Mouse (Mus musculus): ENCODE data around the gene Ipo11. TPM values are rescaled to one million over a fixed set of nuclear protein-coding genes. Genes with fewer than 3 reads are reported as not detected.

Gene Ipo11
- total and polyA plus RNA-seq, 3 experiments, result 41.2 to 91.5 (median 52.4) TPM

- Histone ChIP-seq H3K27ac (ENCODE audit: insufficient read depth, low read depth) (no peak overlapping the region), H3K27me3 (replicated peaks) (no peaks in the 10 kb centered on the region), H3K9ac (ENCODE audit: insufficient read depth, low read depth) (no peak overlapping the region), H3K4me3 (replicated peaks in 1 of 3; ENCODE audit: low read depth in 2 of 3, low read length in 2 of 3, poor library complexity in 1 of 3) (no peak overlapping the region), H3K79me2 (replicated peaks; ENCODE audit: control insufficient read depth, extremely low read depth, insufficient read depth, poor library complexity, severe bottlenecking) (no peaks in the 10 kb centered on the region), H3K4me1 (ENCODE audit: control insufficient read depth in 1 of 2, insufficient read depth in 2 of 2) (no peaks in the 10 kb centered on the region), H3K4me2 (ENCODE audit: insufficient read depth, low read depth, poor library complexity, severe bottlenecking) (no peak overlapping the region), H3K9me3 (replicated peaks; ENCODE audit: low read length) (peaks cover 2% of the 10 kb centered on the region), H3K36me3 (replicated peaks in 1 of 2; ENCODE audit: control insufficient read depth in 1 of 2, insufficient read depth in 1 of 2, low read length in 1 of 2) (peaks cover 8 to 52% of the 10 kb centered on the region in 2 experiments)
- no peak for TF ChIP-seq GABPA (IDR thresholded peaks at IDR 0.05; ENCODE audit: insufficient replicate concordance, low read depth, low read length)
- TF ChIP-seq ELF1 (IDR thresholded peaks at IDR 0.05; ENCODE audit: low read depth, low read length), result no peak
- TF ChIP-seq ETS1 (conservative IDR thresholded peaks at IDR 0.05; ENCODE audit: low read depth, low read length), result no peak
- TF ChIP-seq JUN (IDR thresholded peaks at IDR 0.05; ENCODE audit: insufficient read depth, low read depth, low read length), result no peak
- TF ChIP-seq TBP (conservative IDR thresholded peaks at IDR 0.05; ENCODE audit: low read depth, low read length), result no peak
- TF ChIP-seq CTCF (conservative IDR thresholded peaks at IDR 0.05 in 1 of 2, IDR thresholded peaks at IDR 0.05 in 1 of 2; ENCODE audit: low read depth in 2 of 2, low read length in 2 of 2), result no peak
- no peak for TF ChIP-seq KAT2A (IDR thresholded peaks at IDR 0.05; ENCODE audit: insufficient replicate concordance, low read length)
- no peak for TF ChIP-seq ZNF384 (IDR thresholded peaks at IDR 0.05; ENCODE audit: low read depth, low read length)
- TF ChIP-seq HCFC1 (IDR thresholded peaks at IDR 0.05; ENCODE audit: low read depth, low read length), result no peak
- TF ChIP-seq ZC3H11A (IDR thresholded peaks at IDR 0.05; ENCODE audit: low read depth, low read length), result no peak
- no peak for TF ChIP-seq POLR2AphosphoS2 (IDR thresholded peaks at IDR 0.05; ENCODE audit: low read depth, low read length)
- no peak for TF ChIP-seq JUND (conservative IDR thresholded peaks at IDR 0.05; ENCODE audit: low read depth, low read length)
- no peak for TF ChIP-seq MEF2A (IDR thresholded peaks at IDR 0.05; ENCODE audit: borderline replicate concordance, low read depth, low read length)
- TF ChIP-seq CHD2 (IDR thresholded peaks at IDR 0.05; ENCODE audit: low read length), result no peak
- no peak for TF ChIP-seq POLR2A (IDR thresholded peaks at IDR 0.05; ENCODE audit: low read depth, low read length)
- TF ChIP-seq TCF12 (IDR thresholded peaks at IDR 0.05; ENCODE audit: low read depth, low read length), result no peak
- no peak for TF ChIP-seq MXI1 (IDR thresholded peaks at IDR 0.05; ENCODE audit: low read depth, low read length)
- no peak for TF ChIP-seq PAX5 (IDR thresholded peaks at IDR 0.05; ENCODE audit: low read length)
- no peak for TF ChIP-seq SIN3A (IDR thresholded peaks at IDR 0.05; ENCODE audit: low read length)
- TF ChIP-seq SMC3 (IDR thresholded peaks at IDR 0.05; ENCODE audit: low read depth, low read length), result no peak
- DNase-seq (ENCODE audit: extremely low read depth), result no peak
- in situ Hi-C loops (cut with MboI; ENCODE audit: low pct_ligation_motif_present, low pct_unique_long_range_greater_than_20kb, low sequenced_read_pairs), result no loop called here
- dilution Hi-C loops (cut with MboI; ENCODE audit: extremely low pct_ligation_motif_present, extremely low pct_unique_long_range_greater_than_20kb, low sequenced_read_pairs), result no loop called here
These were observed 117.0 kb downstream of the Ipo11 start for GRCm38 (mm10) chr13:106819749-106820148.

- dilution Hi-C loops (cut with MboI; ENCODE audit: extremely low pct_ligation_motif_present, extremely low pct_unique_long_range_greater_than_20kb, low sequenced_read_pairs), result no loop called here
- no peak for TF ChIP-seq MYC (IDR thresholded peaks at IDR 0.05; ENCODE audit: low read depth, low read length)
- TF ChIP-seq HCFC1 (IDR thresholded peaks at IDR 0.05; ENCODE audit: low read depth, low read length), result no peak
- TF ChIP-seq IRF4 (IDR thresholded peaks at IDR 0.05; ENCODE audit: low read depth, low read length), result no peak
- no peak for TF ChIP-seq TBP (conservative IDR thresholded peaks at IDR 0.05; ENCODE audit: low read depth, low read length)
- TF ChIP-seq GABPA (IDR thresholded peaks at IDR 0.05; ENCODE audit: insufficient replicate concordance, low read depth, low read length), result no peak
- no peak for TF ChIP-seq ZNF384 (IDR thresholded peaks at IDR 0.05; ENCODE audit: low read depth, low read length)
- no peak for TF ChIP-seq NRF1 (IDR thresholded peaks at IDR 0.05; ENCODE audit: low read depth, low read length)
- no peak for TF ChIP-seq MXI1 (IDR thresholded peaks at IDR 0.05; ENCODE audit: low read depth, low read length)
- TF ChIP-seq TCF12 (IDR thresholded peaks at IDR 0.05; ENCODE audit: low read depth, low read length), result no peak
- no peak for TF ChIP-seq MAFK (IDR thresholded peaks at IDR 0.05; ENCODE audit: insufficient replicate concordance, low read length)
- TF ChIP-seq ETS1 (conservative IDR thresholded peaks at IDR 0.05; ENCODE audit: low read depth, low read length), result no peak
- TF ChIP-seq CHD1 (IDR thresholded peaks at IDR 0.05; ENCODE audit: low read depth, low read length), result no peak
- no peak for TF ChIP-seq UBTF (IDR thresholded peaks at IDR 0.05; ENCODE audit: low read depth, low read length)
- TF ChIP-seq ELF1 (IDR thresholded peaks at IDR 0.05; ENCODE audit: low read depth, low read length), result no peak
- TF ChIP-seq PAX5 (IDR thresholded peaks at IDR 0.05; ENCODE audit: low read length), result no peak
- no peak for TF ChIP-seq KAT2A (IDR thresholded peaks at IDR 0.05; ENCODE audit: insufficient replicate concordance, low read length)
- no peak for TF ChIP-seq E2F4 (IDR thresholded peaks at IDR 0.05; ENCODE audit: insufficient replicate concordance, low read depth, low read length)
- TF ChIP-seq JUND (conservative IDR thresholded peaks at IDR 0.05; ENCODE audit: low read depth, low read length), result no peak
- TF ChIP-seq MEF2A (IDR thresholded peaks at IDR 0.05; ENCODE audit: borderline replicate concordance, low read depth, low read length), result no peak
- no peak for TF ChIP-seq ZC3H11A (IDR thresholded peaks at IDR 0.05; ENCODE audit: low read depth, low read length)
- in situ Hi-C loops (cut with MboI; ENCODE audit: low pct_ligation_motif_present, low pct_unique_long_range_greater_than_20kb, low sequenced_read_pairs), result no loop called here
These were observed 119.7 kb downstream of the Ipo11 start for GRCm38 (mm10) chr13:106817066-106817465.

More at GRCm38 (mm10) chr13:106817066-106817465, 119.7 kb downstream of the Ipo11 start:
- Histone ChIP-seq H3K27ac (ENCODE audit: insufficient read depth, low read depth) (no peak overlapping the region), H3K36me3 (replicated peaks in 1 of 2; ENCODE audit: control insufficient read depth in 1 of 2, insufficient read depth in 1 of 2, low read length in 1 of 2) (peaks cover 9 to 52% of the 10 kb centered on the region in 2 experiments), H3K9ac (ENCODE audit: insufficient read depth, low read depth) (no peak overlapping the region), H3K79me2 (replicated peaks; ENCODE audit: control insufficient read depth, extremely low read depth, insufficient read depth, poor library complexity, severe bottlenecking) (no peaks in the 10 kb centered on the region), H3K4me3 (replicated peaks in 1 of 3; ENCODE audit: low read depth in 2 of 3, low read length in 2 of 3, poor library complexity in 1 of 3) (no peak overlapping the region), H3K9me3 (replicated peaks; ENCODE audit: low read length) (peaks cover 2% of the 10 kb centered on the region), H3K4me1 (ENCODE audit: control insufficient read depth in 1 of 2, insufficient read depth in 2 of 2) (peaks cover 0 to 24% of the 10 kb centered on the region in 2 experiments; a peak in 2 of 4 replicates), H3K4me2 (ENCODE audit: insufficient read depth, low read depth, poor library complexity, severe bottlenecking) (no peak overlapping the region), H3K27me3 (replicated peaks) (no peaks in the 10 kb centered on the region)
- no peak for DNase-seq (ENCODE audit: extremely low read depth)
